Mouse (Mus musculus) stomach, embryonic 14.5 days (tissue): ENCODE results near the gene Ints12. TPM values are rescaled to one million over a fixed set of nuclear protein-coding genes. Genes with fewer than 3 reads are reported as not detected.

Source experiments
- ATAC-seq: fragments of 200-750 bp; cut with Nextera tagmentation; 2 replicates; pipeline ENCODE4 v1.8.0; 2017; ENCODE audit warnings: low read depth, moderate TSS enrichment; ENCODE audit not compliant: insufficient number of reproducible peaks, insufficient read depth, low FRiP score
- H3K27ac ChIP-seq: fragments of 300-500 bp; sonication (generic); 2 replicates; pipeline ENCODE4 v1.5.1; 2014; ENCODE audit warnings: mild to moderate bottlenecking, low read length, moderate library complexity, mixed read lengths
- H3K27me3 ChIP-seq: fragments of 300-500 bp; sonication (generic); 2 replicates; pipeline ENCODE4 v1.6.1; 2014; ENCODE audit warnings: low read length, control low read depth, mixed read lengths; ENCODE audit not compliant: control insufficient read depth, insufficient read depth
- H3K36me3 ChIP-seq: fragments of 300-500 bp; sonication (generic); 2 replicates; pipeline ENCODE4 v1.6.1; 2014; ENCODE audit warnings: mild to moderate bottlenecking, control low read depth, low read length, moderate library complexity, mixed read lengths; ENCODE audit not compliant: control insufficient read depth, insufficient read depth
- H3K4me1 ChIP-seq: fragments of 300-500 bp; sonication (generic); 2 replicates; pipeline ENCODE4 v1.6.1; 2014; ENCODE audit warnings: low read length, control low read depth, mixed read lengths; ENCODE audit not compliant: control insufficient read depth, insufficient read depth
- H3K4me2 ChIP-seq: fragments of 300-500 bp; sonication (generic); replicated peaks from 2 replicates; pipeline ENCODE4 v1.6.1; 2014; ENCODE audit warnings: low read depth, low read length, control low read depth
- H3K4me3 ChIP-seq: fragments of 300-500 bp; sonication (generic); 2 replicates; pipeline ENCODE4 v1.5.1; 2014; ENCODE audit warnings: low read depth, low read length, control low read depth
- H3K9ac ChIP-seq: fragments of 300-500 bp; sonication (generic); replicated peaks from 2 replicates; pipeline ENCODE4 v1.6.1; 2014; ENCODE audit warnings: low read depth, mild to moderate bottlenecking, control low read depth, low read length, moderate library complexity, mixed read lengths
- H3K9me3 ChIP-seq: fragments of 300-500 bp; sonication (generic); 2 replicates; pipeline ENCODE4 v1.6.1; 2016; ENCODE audit warnings: low read depth, low read length, control low read depth; ENCODE audit not compliant: control insufficient read depth
- WGBS: fragments of 180-500 bp; shearing (Covaris S2); extraction: QIAGEN DNeasy Blood & Tissue Kit; methylation state at CpG from one replicate; pipeline ENCODE4 v1.1.7; 2014; 5-methylcytosine and 5-hydroxymethylcytosine counted together
- polyA plus RNA-seq: library from polyadenylated mRNA; unstranded; fragments of >200 nt; fragmentation: Nextera tagmentation; extraction: Ambion mirVana; gene quantifications from 2 replicates; pipeline ENCODE4 v1.2.1, GENCODE M21; 2014

The Ints12 gene
- polyA plus RNA-seq, 1 experiment from 2014 or later = 23.0 TPM

DNA sequence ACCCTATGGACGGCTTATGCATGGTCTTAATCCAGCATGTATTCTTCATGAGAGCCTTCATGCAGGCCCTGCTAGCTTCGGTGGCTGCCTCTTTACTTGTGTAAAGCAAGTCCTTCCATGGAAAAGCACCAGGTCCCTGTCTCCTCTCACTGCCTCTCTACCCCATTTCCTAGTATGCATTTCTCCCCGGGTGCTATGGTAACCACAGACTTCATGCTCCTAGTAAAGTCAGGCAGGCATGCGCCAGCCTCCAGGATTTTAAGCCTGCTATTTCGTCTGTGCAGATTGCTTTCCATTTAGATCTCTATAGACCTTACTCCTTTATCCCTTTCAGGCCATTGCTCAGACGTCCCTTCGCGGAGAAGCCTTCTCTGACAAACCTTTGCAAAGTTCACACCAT lies 63.0 kb downstream of the Ints12 start:
- Histone ChIP-seq H3K9ac (no peak overlapping the region), H3K27ac (no peak overlapping the region), H3K27me3 (no peaks in the 10 kb centered on the region), H3K9me3 (no peaks in the 10 kb centered on the region), H3K4me1 (no peaks in the 10 kb centered on the region), H3K4me3 (no peak overlapping the region), H3K36me3 (no peaks in the 10 kb centered on the region), H3K4me2 (no peak overlapping the region)
- no peak for ATAC-seq
- WGBS = 82% methylated on average over 8 of the region's 8 CpGs

DNA sequence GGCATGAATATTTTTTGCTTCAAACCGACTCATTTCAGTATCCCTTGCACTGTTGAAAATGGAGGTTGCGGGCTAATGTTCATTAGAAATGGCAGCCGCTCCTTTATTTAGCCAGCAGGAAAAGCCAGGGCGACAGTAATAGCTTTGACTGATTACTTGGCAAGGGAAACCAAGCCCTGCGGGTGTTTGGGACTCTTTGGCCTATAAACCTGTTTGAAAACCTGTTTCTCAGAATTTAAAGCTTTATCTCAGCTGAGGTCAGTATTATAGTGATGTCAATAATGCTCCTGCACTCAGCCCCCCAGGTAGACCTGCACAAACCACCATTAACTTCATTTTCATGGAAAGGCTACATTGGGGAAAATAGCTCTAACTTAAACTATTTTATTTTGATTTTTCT lies 66.6 kb downstream of the Ints12 start:
- WGBS = 32% methylated on average over 5 of the region's 5 CpGs
- H3K9ac ChIP-seq = no peak overlapping the region
- H3K36me3 ChIP-seq = no peaks in the 10 kb centered on the region
- H3K4me3 ChIP-seq = no peak overlapping the region
- no peaks in the 10 kb centered on the region for H3K9me3 ChIP-seq
- H3K4me2 ChIP-seq = no peak overlapping the region
- H3K27me3 ChIP-seq = no peaks in the 10 kb centered on the region
- ATAC-seq = 0 out of 2 replicates have a peak, but pooled peaks have one; percentile 14
- H3K4me1 ChIP-seq = no peaks in the 10 kb centered on the region
- no peak overlapping the region; the same call in 1 of the 2 replicates for H3K27ac ChIP-seq

Other genes starting within 250 kb of the Ints12 start
- 51.8 and 56.1 TPM in 2 replicates for gene Npnt, start 141.5 kb upstream of the Ints12 start, polyA plus RNA-seq
- gene Gstcd, start 193 bp downstream of the Ints12 start, polyA plus RNA-seq = 9.1 and 10.3 TPM in 2 replicates
- gene Arhgef38, start 143.1 kb downstream of the Ints12 start, polyA plus RNA-seq = 1.8 and 3.4 TPM in 2 replicates
- gene Ppa2, start 218.3 kb downstream of the Ints12 start, polyA plus RNA-seq = 91.7 and 96.1 TPM in 2 replicates